Comparison of ENCODE assay signal across 8 mouse cellular contexts in genomic region chr11:49652401-49653078, GRCm38 (mm10). TPM values are rescaled to one million over a fixed set of nuclear protein-coding genes. Genes with fewer than 3 reads are reported as not detected.
A peak's percentile ranks its signal among the peaks of the same experiment; 100 is the strongest.
DNase-seq lines count a peak whose midpoint lies in the region; ATAC-seq lines count a peak whose summit lies in the region.

No protein-coding gene starts in this region.

- H3K27ac ChIP-seq in hindbrain, embryonic 14.5 days, result no peak overlapping the region

- 0 out of 2 replicates have a peak overlapping the region, but pooled peaks have one; percentile 31 for H3K9ac ChIP-seq in hindbrain, embryonic 14.5 days

- WGBS in hindbrain, embryonic 14.5 days, result 26% methylated on average over 19 of the region's 19 CpGs

- H3K9me3 ChIP-seq in hindbrain, embryonic 14.5 days (ENCODE audit: control insufficient read depth, low read length), result no peaks in the 10 kb centered on the region

- no peaks in the 10 kb centered on the region for H3K36me3 ChIP-seq in hindbrain, embryonic 14.5 days (replicated peaks; ENCODE audit: control insufficient read depth, insufficient read depth)

- H3K4me1 ChIP-seq in hindbrain, embryonic 14.5 days (replicated peaks; ENCODE audit: control insufficient read depth, insufficient read depth, low read length), result 0 out of 2 replicates have a peak, but pooled peaks cover 6% of the 10 kb centered on the region

- H3K27me3 ChIP-seq in hindbrain, embryonic 14.5 days (ENCODE audit: control insufficient read depth, insufficient read depth, low read length), result no peaks in the 10 kb centered on the region

- peak; percentile 61 for DNase-seq in T-cell, adult 2 months (ENCODE audit: low spot score)
- peak; percentile 82 to 84 for DNase-seq in cerebellum, postnatal 36 days
- DNase-seq in frontal cortex, postnatal 36 days (ENCODE audit: low spot score in 2 of 2), result peak; percentile 82 to 90
- peak; percentile 84 for DNase-seq in hindbrain, embryonic 14.5 days (ENCODE audit: low spot score)
- peak; percentile 83 to 91 for DNase-seq in layer of hippocampus, postnatal 14 days (ENCODE audit: low spot score in 2 of 2)
- DNase-seq in lung, postnatal 14 days, result peak; percentile 92
- peak; percentile 92 for DNase-seq in retina, postnatal 1 day
- peak; percentile 79 to 83 for DNase-seq in thymus, postnatal 36 days

- H3K4me3 ChIP-seq in hindbrain, embryonic 14.5 days (replicated peaks; ENCODE audit: low read length), result no peak overlapping the region

- peak overlapping the region; percentile 36 for H3K4me2 ChIP-seq in hindbrain, embryonic 14.5 days (replicated peaks)

- peak; percentile 39; the same call in 1 of the 2 replicates for ATAC-seq in hindbrain, embryonic 14.5 days (ENCODE audit: low FRiP score)

RNA-seq across cellular contexts. Expression of gene Scgb3a1, which starts 10.9 kb away (rescaled TPM):
- polyA plus RNA-seq in hindbrain, embryonic 14.5 days (2014; fragmentation: Nextera tagmentation; extraction: Ambion mirVana), result not detected in 2 replicates
- total RNA-seq in layer of hippocampus, postnatal 14 days (2021), result not detected

RNA-seq across cellular contexts. Expression of gene Flt4, which starts 43.5 kb away (rescaled TPM):
- 2.2 and 2.8 TPM in 2 replicates for polyA plus RNA-seq in hindbrain, embryonic 14.5 days (2014; fragmentation: Nextera tagmentation; extraction: Ambion mirVana)
- total RNA-seq in layer of hippocampus, postnatal 14 days (2021), result 1 to 10 TPM; 3.4 TPM

RNA-seq across cellular contexts. Expression of gene Cnot6, which starts 60.0 kb away (rescaled TPM):
- 40.1 and 42.1 TPM in 2 replicates for polyA plus RNA-seq in hindbrain, embryonic 14.5 days (2014; fragmentation: Nextera tagmentation; extraction: Ambion mirVana)
- 10 to 100 TPM; 47.6 to 49.8 TPM for total RNA-seq in layer of hippocampus, postnatal 14 days (2021)
